Mouse (Mus musculus) forebrain, embryonic 13.5 days (tissue): ENCODE results near the gene Rap1gap2. TPM values are rescaled to one million over a fixed set of nuclear protein-coding genes. Genes with fewer than 3 reads are reported as not detected.

ENCODE experiments used
- ATAC-seq: fragments of 200-750 bp; cut with Nextera tagmentation; 2 replicates; pipeline ENCODE4 v1.8.0; 2017
- H3K27ac ChIP-seq: fragments of 300-500 bp; sonication (generic); 2 replicates; pipeline ENCODE4 v1.5.1; 2015; ENCODE audit warnings: inconsistent platforms, mild to moderate bottlenecking, moderate library complexity
- H3K27me3 ChIP-seq: fragments of 300-500 bp; sonication (generic); 2 replicates; pipeline ENCODE4 v1.6.1; 2015; ENCODE audit warnings: mild to moderate bottlenecking, inconsistent platforms
- H3K36me3 ChIP-seq: fragments of 300-500 bp; sonication (generic); 2 replicates; pipeline ENCODE4 v1.6.1; 2015; ENCODE audit warnings: mild to moderate bottlenecking, inconsistent platforms; ENCODE audit not compliant: poor library complexity, severe bottlenecking
- H3K4me1 ChIP-seq: fragments of 300-500 bp; sonication (generic); 2 replicates; pipeline ENCODE4 v1.6.1; 2015; ENCODE audit warnings: inconsistent platforms
- H3K4me2 ChIP-seq: fragments of 300-500 bp; sonication (generic); 2 replicates; pipeline ENCODE4 v1.6.1; 2015; ENCODE audit warnings: inconsistent platforms, mild to moderate bottlenecking, moderate library complexity
- H3K4me3 ChIP-seq: fragments of 300-500 bp; sonication (generic); 2 replicates; pipeline ENCODE4 v1.5.1; 2015; ENCODE audit warnings: mild to moderate bottlenecking, inconsistent platforms
- H3K9ac ChIP-seq: fragments of 300-500 bp; sonication (generic); 2 replicates; pipeline ENCODE4 v1.6.1; 2015; ENCODE audit warnings: mild to moderate bottlenecking, inconsistent platforms
- H3K9me3 ChIP-seq: fragments of 300-500 bp; sonication (generic); replicated peaks from 2 replicates; pipeline ENCODE4 v1.6.1; 2016; ENCODE audit warnings: inconsistent platforms
- WGBS: fragments of 180-500 bp; shearing (Covaris S2); methylation state at CpG from one replicate; pipeline ENCODE4 v1.1.7; 2015; 5-methylcytosine and 5-hydroxymethylcytosine counted together
- polyA plus RNA-seq: library from polyadenylated mRNA; unstranded; fragments of >200 nt; fragmentation: Nextera tagmentation; extraction: Ambion mirVana; gene quantifications from 2 replicates; pipeline ENCODE4 v1.2.1, GENCODE M21; 2015

Rap1gap2 gene
- polyA plus RNA-seq, 1 experiment from 2014 or later: 4.0 TPM

DNA sequence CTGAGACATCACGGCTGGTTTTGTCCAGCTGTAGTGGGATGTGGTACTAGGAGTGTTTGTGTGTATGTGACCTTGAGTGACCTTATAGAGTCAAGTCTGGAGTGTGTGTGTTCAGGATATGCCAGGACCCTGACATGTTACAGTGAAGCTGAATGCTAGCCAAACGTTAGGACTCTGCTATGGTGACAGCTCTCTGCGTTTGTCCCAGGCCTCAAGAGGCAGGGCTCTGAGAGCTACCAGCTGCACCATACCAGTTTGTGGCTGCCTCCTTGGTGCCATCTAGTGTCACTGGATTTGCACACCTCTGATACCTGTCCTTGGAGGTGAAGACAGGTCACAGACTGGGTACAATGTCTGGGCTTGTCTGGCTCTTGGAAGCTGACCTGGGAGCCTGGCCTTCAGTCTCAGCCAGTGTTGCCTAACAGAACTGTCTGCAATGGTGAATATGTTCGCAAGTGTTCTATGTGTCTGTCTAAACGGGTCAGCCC lies 60.1 kb downstream of the Rap1gap2 start:
- H3K4me2 ChIP-seq: no peak overlapping the region
- ATAC-seq: no peak
- no peak overlapping the region for H3K9ac ChIP-seq
- H3K4me1 ChIP-seq: peaks cover 36% of the 10 kb centered on the region
- no peaks in the 10 kb centered on the region for H3K9me3 ChIP-seq
- no peak overlapping the region for H3K27ac ChIP-seq
- H3K27me3 ChIP-seq: no peaks in the 10 kb centered on the region
- no peak overlapping the region for H3K4me3 ChIP-seq
- no peaks in the 10 kb centered on the region for H3K36me3 ChIP-seq
- WGBS: 71% methylated on average over 5 of the region's 5 CpGs

DNA sequence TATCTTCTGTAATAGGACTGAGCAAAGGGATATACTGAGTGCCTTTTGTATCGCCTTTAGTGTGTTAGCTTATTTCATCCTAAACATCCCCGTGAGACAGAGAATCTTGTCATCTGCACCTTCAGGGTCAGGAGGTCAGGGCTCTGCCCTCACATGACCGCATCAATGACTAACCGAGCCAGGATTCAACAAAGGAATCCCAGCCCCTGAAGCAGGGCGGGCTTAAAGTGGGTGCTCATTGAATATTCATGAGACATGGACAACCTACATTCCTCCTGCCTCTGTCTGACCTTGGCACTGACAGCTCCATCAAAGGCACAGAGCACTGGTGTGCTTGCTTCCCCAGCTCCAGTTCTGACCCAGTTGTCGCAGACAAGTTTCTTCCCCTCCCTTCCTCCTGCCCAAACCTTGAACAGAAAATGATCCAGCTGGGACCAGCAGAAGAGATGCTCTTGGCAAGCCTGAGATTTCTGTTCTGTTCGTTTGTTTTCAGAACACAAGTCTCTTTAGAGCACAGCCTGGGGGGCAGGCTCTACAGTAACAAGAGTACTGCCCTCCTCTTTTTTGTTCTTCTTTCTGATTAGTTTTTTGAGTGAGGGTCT lies 61.8 kb downstream of the Rap1gap2 start:
- Histone ChIP-seq H3K4me1 (peaks cover 23% of the 10 kb centered on the region), H3K27ac (no peak overlapping the region), H3K27me3 (no peaks in the 10 kb centered on the region), H3K9ac (no peak overlapping the region), H3K36me3 (no peaks in the 10 kb centered on the region), H3K4me2 (no peak overlapping the region), H3K4me3 (no peak overlapping the region), H3K9me3 (no peaks in the 10 kb centered on the region)
- no peak for ATAC-seq
- 6% methylated on average over 7 of the region's 7 CpGs for WGBS

DNA sequence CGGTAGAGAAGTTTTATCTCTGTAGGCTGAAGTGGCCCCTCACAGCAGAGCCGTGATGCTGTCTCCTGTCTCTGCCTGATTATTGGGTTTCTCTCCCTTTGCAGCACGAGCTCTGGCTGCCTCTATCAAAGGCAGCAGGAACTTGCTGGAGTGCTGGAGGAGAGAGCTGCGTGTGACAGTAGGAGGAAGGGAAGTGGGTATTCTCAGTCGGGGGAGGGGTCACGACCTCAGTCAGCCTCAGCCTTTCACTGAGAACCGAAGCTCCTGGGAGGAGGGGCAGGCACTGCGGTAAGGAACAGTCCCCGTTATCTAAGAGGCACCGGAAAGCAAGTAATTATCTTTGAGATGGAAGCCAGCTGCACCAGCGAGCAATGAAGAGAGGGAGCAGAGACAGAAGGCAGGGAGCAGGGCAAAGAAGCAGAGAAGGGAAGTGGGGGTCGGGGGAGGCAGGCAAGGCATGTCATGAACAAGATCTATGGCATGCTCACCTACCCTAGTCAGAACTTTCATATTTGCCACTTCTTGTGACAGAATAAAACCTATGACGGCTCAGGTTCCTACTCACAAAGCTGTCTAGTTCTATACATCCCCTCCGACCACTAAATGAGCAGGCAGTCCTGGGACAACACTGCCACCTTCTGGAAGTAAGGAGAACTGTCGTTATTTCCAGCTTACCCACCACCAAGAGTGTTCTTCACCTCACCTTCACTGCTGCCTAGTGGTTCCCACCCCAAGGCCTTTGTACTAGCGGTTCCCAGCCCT lies 63.6 kb downstream of the Rap1gap2 start:
- peak overlapping the region; percentile 57 for H3K27ac ChIP-seq
- H3K4me1 ChIP-seq: peaks cover 23% of the 10 kb centered on the region
- no peaks in the 10 kb centered on the region for H3K27me3 ChIP-seq
- peak overlapping the region; percentile 27 for H3K4me3 ChIP-seq
- H3K9ac ChIP-seq: peak overlapping the region; percentile 50
- peak overlapping the region; percentile 60 for H3K4me2 ChIP-seq
- WGBS: 7% methylated on average over 16 of the region's 16 CpGs
- no peaks in the 10 kb centered on the region for H3K9me3 ChIP-seq
- H3K36me3 ChIP-seq: no peaks in the 10 kb centered on the region
- peak; percentile 84 for ATAC-seq

GRCm38 (mm10) chr11:74546165-74546564 lies 64.5 kb downstream of the Rap1gap2 start:
- Histone ChIP-seq H3K27me3 (no peaks in the 10 kb centered on the region), H3K4me3 (no peak overlapping the region), H3K4me1 (peaks cover 23% of the 10 kb centered on the region), H3K36me3 (no peaks in the 10 kb centered on the region), H3K27ac (no peak overlapping the region), H3K9me3 (no peaks in the 10 kb centered on the region), H3K9ac (no peak overlapping the region), H3K4me2 (no peak overlapping the region)
- ATAC-seq: no peak
- 51% methylated on average over 4 of the region's 4 CpGs for WGBS

DNA sequence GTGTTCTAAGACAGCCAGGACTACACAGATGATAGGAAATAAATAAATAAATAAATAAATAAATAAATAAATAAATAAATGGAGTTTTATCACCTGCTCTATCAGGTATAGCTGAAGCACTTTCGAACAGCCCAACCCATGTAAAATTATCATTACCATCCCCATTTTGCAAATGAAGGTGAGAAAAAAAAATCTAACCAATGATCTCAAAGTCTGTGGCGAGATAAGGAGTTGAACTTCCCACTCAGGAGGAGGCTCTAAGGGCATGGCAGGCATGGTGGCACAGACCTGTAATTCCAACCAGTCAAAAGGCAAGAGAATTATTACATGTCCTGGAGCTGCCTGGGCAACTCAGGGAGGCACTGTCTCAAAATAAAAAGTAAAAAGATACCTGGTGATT lies 65.2 kb downstream of the Rap1gap2 start:
- Histone ChIP-seq H3K9me3 (no peaks in the 10 kb centered on the region), H3K4me3 (no peak overlapping the region), H3K4me1 (peaks cover 23% of the 10 kb centered on the region), H3K27ac (no peak overlapping the region), H3K27me3 (no peaks in the 10 kb centered on the region), H3K36me3 (no peaks in the 10 kb centered on the region), H3K9ac (no peak overlapping the region), H3K4me2 (no peak overlapping the region)
- ATAC-seq: no peak
- 88% methylated on average over 2 of the region's 2 CpGs for WGBS

GRCm38 (mm10) chr11:74537352-74537751 lies 73.4 kb downstream of the Rap1gap2 start:
- Histone ChIP-seq H3K36me3 (no peaks in the 10 kb centered on the region), H3K4me2 (no peak overlapping the region), H3K4me3 (no peak overlapping the region), H3K27ac (no peak overlapping the region), H3K27me3 (no peaks in the 10 kb centered on the region), H3K9ac (no peak overlapping the region), H3K4me1 (no peaks in the 10 kb centered on the region), H3K9me3 (no peaks in the 10 kb centered on the region)
- WGBS: 88% methylated on average over 4 of the region's 4 CpGs
- ATAC-seq: no peak

- Histone ChIP-seq H3K4me1 (peaks cover 6% of the 10 kb centered on the region; the same call in 1 of the 2 replicates), H3K27ac (no peak overlapping the region), H3K36me3 (no peaks in the 10 kb centered on the region), H3K4me2 (no peak overlapping the region), H3K4me3 (no peak overlapping the region), H3K9me3 (no peaks in the 10 kb centered on the region), H3K27me3 (no peaks in the 10 kb centered on the region), H3K9ac (no peak overlapping the region)
- no peak for ATAC-seq
- 38% methylated on average over 14 of the region's 14 CpGs for WGBS
These were observed 74.4 kb downstream of the Rap1gap2 start for GRCm38 (mm10) chr11:74536140-74536842.

- Histone ChIP-seq H3K9me3 (no peaks in the 10 kb centered on the region), H3K4me1 (peaks cover 9% of the 10 kb centered on the region; the same call in 1 of the 2 replicates), H3K27me3 (no peaks in the 10 kb centered on the region), H3K27ac (no peak overlapping the region), H3K4me3 (no peak overlapping the region), H3K9ac (no peak overlapping the region), H3K4me2 (no peak overlapping the region), H3K36me3 (no peaks in the 10 kb centered on the region)
- WGBS: 93% methylated on average over 7 of the region's 7 CpGs
- ATAC-seq: no peak
These were observed 76.3 kb downstream of the Rap1gap2 start for GRCm38 (mm10) chr11:74534380-74534779.

- Histone ChIP-seq H3K4me1 (peaks cover 9% of the 10 kb centered on the region; the same call in 1 of the 2 replicates), H3K4me2 (no peak overlapping the region), H3K9me3 (no peaks in the 10 kb centered on the region), H3K4me3 (no peak overlapping the region), H3K9ac (no peak overlapping the region), H3K27ac (no peak overlapping the region), H3K36me3 (no peaks in the 10 kb centered on the region), H3K27me3 (no peaks in the 10 kb centered on the region)
- 92% methylated on average over 2 of the region's 2 CpGs for WGBS
- no peak for ATAC-seq
These were observed 77.7 kb downstream of the Rap1gap2 start for GRCm38 (mm10) chr11:74533050-74533449.

DNA sequence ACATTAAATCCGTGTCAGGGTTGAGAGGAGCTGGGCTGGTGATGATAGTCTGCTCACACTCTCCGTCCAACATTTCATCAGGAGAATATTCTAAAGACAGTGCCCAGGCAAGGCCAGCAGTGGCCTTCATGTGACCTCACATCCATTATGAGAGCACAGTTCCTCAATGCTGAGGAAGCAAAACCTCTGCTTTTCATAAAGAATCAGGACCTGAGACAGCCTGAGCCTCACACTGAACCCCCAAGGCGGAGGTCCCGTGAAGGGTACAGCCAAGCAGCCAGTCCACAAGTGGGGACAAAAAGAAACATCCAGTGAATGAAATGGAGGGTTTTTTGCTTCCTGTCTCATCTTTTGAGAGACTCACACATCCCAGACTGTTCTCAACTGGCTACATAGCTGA lies 78.3 kb downstream of the Rap1gap2 start:
- Histone ChIP-seq H3K27me3 (peaks cover 4% of the 10 kb centered on the region; the same call in 1 of the 2 replicates), H3K4me3 (no peak overlapping the region), H3K27ac (no peak overlapping the region), H3K9ac (no peak overlapping the region), H3K4me1 (peaks cover 9% of the 10 kb centered on the region; the same call in 1 of the 2 replicates), H3K36me3 (no peaks in the 10 kb centered on the region), H3K9me3 (no peaks in the 10 kb centered on the region), H3K4me2 (no peak overlapping the region)
- WGBS: 74% methylated on average over 4 of the region's 4 CpGs
- ATAC-seq: no peak

DNA sequence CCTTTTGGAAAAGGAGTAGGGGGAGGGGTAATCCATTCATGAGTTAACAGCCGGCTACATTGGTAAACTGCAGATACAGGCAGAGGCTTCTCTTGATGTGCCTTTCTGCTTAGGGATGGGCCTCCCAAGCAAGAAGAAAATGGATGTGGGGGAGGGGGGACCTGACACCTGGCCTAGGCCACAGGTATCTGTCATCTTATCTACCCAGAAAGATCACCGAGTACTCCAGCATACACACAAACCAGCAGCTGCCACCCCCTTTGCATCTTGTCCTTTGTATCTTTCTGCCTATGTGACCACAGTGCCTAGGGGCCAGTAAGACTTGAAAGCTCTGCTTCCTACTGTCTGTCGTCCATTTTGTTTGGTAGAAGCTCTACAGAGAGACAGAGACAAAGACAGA lies 79.0 kb downstream of the Rap1gap2 start:
- Histone ChIP-seq H3K27me3 (peaks cover 7% of the 10 kb centered on the region; the same call in 1 of the 2 replicates), H3K27ac (no peak overlapping the region), H3K9ac (no peak overlapping the region), H3K4me2 (no peak overlapping the region), H3K4me1 (peaks cover 12% of the 10 kb centered on the region; the same call in 1 of the 2 replicates), H3K36me3 (no peaks in the 10 kb centered on the region), H3K9me3 (no peaks in the 10 kb centered on the region), H3K4me3 (no peak overlapping the region)
- ATAC-seq: no peak
- 17% methylated on average over 3 of the region's 3 CpGs for WGBS

DNA sequence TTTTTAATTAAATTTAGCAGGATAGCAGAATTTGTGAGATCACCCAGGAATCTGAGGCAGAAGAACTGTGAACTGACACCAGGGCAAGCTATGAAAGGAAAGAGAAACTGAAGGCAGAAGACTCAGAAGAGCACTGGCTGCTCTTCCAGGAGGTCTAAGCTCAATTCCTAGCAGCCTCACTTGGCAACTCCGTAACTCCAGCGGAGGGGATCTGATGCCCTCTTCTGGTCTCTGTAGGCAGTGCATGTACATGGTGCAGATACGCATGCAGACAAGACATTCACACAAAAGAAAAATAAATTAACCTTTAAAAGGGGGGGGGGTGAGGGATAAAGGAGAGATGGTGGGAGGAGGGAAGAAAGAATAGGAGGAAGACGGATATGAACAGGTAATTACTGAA lies 80.9 kb downstream of the Rap1gap2 start:
- no peak for ATAC-seq
- H3K9me3 ChIP-seq: no peaks in the 10 kb centered on the region
- no peaks in the 10 kb centered on the region for H3K36me3 ChIP-seq
- H3K27me3 ChIP-seq: peaks cover 19% of the 10 kb centered on the region
- H3K4me2 ChIP-seq: no peak overlapping the region
- 52% methylated on average over 4 of the region's 4 CpGs for WGBS
- no peak overlapping the region for H3K4me3 ChIP-seq
- H3K4me1 ChIP-seq: peaks cover 13% of the 10 kb centered on the region; the same call in 1 of the 2 replicates
- H3K27ac ChIP-seq: no peak overlapping the region
- H3K9ac ChIP-seq: no peak overlapping the region
